ENCODE assay signal across 29 mouse cellular contexts in the genomic region with DNA sequence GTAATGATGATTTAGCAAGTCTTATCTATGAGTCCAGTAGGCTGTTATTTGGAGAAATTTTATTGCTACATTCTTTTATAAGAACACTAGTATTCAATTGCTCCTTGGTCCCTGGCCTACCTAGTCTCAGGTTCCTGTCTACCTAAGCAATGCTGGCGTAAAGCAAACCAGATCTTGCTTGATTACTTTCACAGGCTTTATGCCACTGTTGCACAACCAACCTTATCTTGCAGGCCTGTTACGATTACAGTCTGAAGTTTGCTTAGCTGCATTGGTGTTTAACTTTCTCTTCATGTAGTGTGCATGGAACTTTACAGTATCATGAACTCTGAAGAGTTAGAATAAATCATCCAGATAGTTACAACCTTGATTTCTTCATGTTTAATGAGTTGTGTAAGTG. TPM values are rescaled to one million over a fixed set of nuclear protein-coding genes. Genes with fewer than 3 reads are reported as not detected.
"Had no signal": no experiment of that assay in that cellular context is flagged by ENCODE, and none has a peak within 500 bp of the region (broad histone marks: within the 10 kb centered on the region; RNA-seq: fewer than 3 reads in every experiment).

No protein-coding gene starts in this region.

- H3K4me2 ChIP-seq: heart, embryonic 12.5 days; hindbrain, embryonic 12.5 days; hindbrain, embryonic 14.5 days; kidney, embryonic 15.5 days; limb, embryonic 13.5 days; limb, embryonic 15.5 days; liver, embryonic 11.5 days had no signal

- H3K27ac ChIP-seq: heart, embryonic 10.5 days; hindbrain, embryonic 10.5 days; hindbrain, embryonic 12.5 days; hindbrain, embryonic 14.5 days; kidney, embryonic 15.5 days; kidney, postnatal 0 days; limb, embryonic 13.5 days; limb, embryonic 15.5 days had no signal

- H3K9me3 ChIP-seq: heart, embryonic 10.5 days; heart, embryonic 12.5 days; hindbrain, embryonic 10.5 days; hindbrain, embryonic 12.5 days; kidney, embryonic 15.5 days; limb, embryonic 13.5 days; limb, embryonic 15.5 days had no signal

- DNase-seq: gastrocnemius, postnatal 10 days; gastrocnemius, postnatal 25 days; heart, adult 18-20 months; heart, postnatal 10 days; heart, postnatal 4 days; kidney, adult 11 months; kidney, adult 2 months; kidney, adult 9 months; kidney, postnatal 14 days; kidney, postnatal 36 days; layer of hippocampus, adult 9-11 months; layer of hippocampus, postnatal 36 days; left cerebral cortex, postnatal 4 days had no signal

- H3K4me3 ChIP-seq: heart, embryonic 10.5 days; heart, embryonic 12.5 days; hindbrain, embryonic 10.5 days; hindbrain, embryonic 12.5 days; kidney, embryonic 15.5 days; limb, embryonic 13.5 days; limb, embryonic 15.5 days had no signal

- H3K9ac ChIP-seq: heart, embryonic 12.5 days; hindbrain, embryonic 12.5 days; hindbrain, embryonic 14.5 days; kidney, embryonic 15.5 days; limb, embryonic 13.5 days; limb, embryonic 15.5 days had no signal

- ATAC-seq: hindbrain, embryonic 16.5 days; inflammation-experienced regulatory T-cells, adult 6 months had no signal

- H3K27me3 ChIP-seq: heart, embryonic 12.5 days; hindbrain, embryonic 12.5 days; kidney, embryonic 15.5 days; limb, embryonic 13.5 days; limb, embryonic 15.5 days had no signal

- H3K4me1 ChIP-seq: heart, embryonic 10.5 days; heart, embryonic 12.5 days; hindbrain, embryonic 10.5 days; hindbrain, embryonic 12.5 days; kidney, embryonic 15.5 days; limb, embryonic 13.5 days; limb, embryonic 15.5 days had no signal

- H3K36me3 ChIP-seq: heart, embryonic 10.5 days; heart, embryonic 12.5 days; hindbrain, embryonic 10.5 days; hindbrain, embryonic 12.5 days; kidney, embryonic 15.5 days; limb, embryonic 13.5 days; limb, embryonic 15.5 days had no signal

RNA-seq across cellular contexts. Expression of gene Vmn1r15, which starts 3.2 kb away (rescaled TPM):
- polyA plus RNA-seq: heart, embryonic 10.5 days; heart, embryonic 12.5 days; heart, embryonic 14.5 days; heart, embryonic 16.5 days; hindbrain, embryonic 10.5 days; hindbrain, embryonic 12.5 days; hindbrain, embryonic 14.5 days; hindbrain, embryonic 16.5 days; kidney, adult 2 months; kidney, embryonic 15.5 days; kidney, postnatal 0 days; large intestine, adult 2 months; limb, embryonic 11.5 days; limb, embryonic 13.5 days; limb, embryonic 15.5 days; liver, embryonic 11.5 days had no signal

RNA-seq across cellular contexts. Expression of gene Vmn1r14, which starts 29.5 kb away (rescaled TPM):
- polyA plus RNA-seq: heart, embryonic 10.5 days; heart, embryonic 12.5 days; heart, embryonic 14.5 days; heart, embryonic 16.5 days; hindbrain, embryonic 10.5 days; hindbrain, embryonic 12.5 days; hindbrain, embryonic 14.5 days; hindbrain, embryonic 16.5 days; kidney, adult 2 months; kidney, embryonic 15.5 days; kidney, postnatal 0 days; large intestine, adult 2 months; limb, embryonic 11.5 days; limb, embryonic 13.5 days; limb, embryonic 15.5 days; liver, embryonic 11.5 days had no signal

RNA-seq across cellular contexts. Expression of gene Vmn1r13, which starts 57.9 kb away (rescaled TPM):
- polyA plus RNA-seq: heart, embryonic 10.5 days; heart, embryonic 12.5 days; heart, embryonic 14.5 days; heart, embryonic 16.5 days; hindbrain, embryonic 10.5 days; hindbrain, embryonic 12.5 days; hindbrain, embryonic 14.5 days; hindbrain, embryonic 16.5 days; kidney, adult 2 months; kidney, embryonic 15.5 days; kidney, postnatal 0 days; large intestine, adult 2 months; limb, embryonic 11.5 days; limb, embryonic 13.5 days; limb, embryonic 15.5 days; liver, embryonic 11.5 days had no signal
